Mouse (Mus musculus) ES-Bruce4 (cell line): Measurements from ENCODE around the gene Rnf222. TPM values are rescaled to one million over a fixed set of nuclear protein-coding genes. Genes with fewer than 3 reads are reported as not detected.

ENCODE experiments used
- H3K27ac ChIP-seq: 2 replicates; pipeline ENCODE4 v1.5.1; 2012; ENCODE audit warnings: low read length, inconsistent platforms; ENCODE audit not compliant: insufficient read depth
- H3K27me3 ChIP-seq: 2 replicates; pipeline ENCODE4 v1.6.1; 2012; ENCODE audit warnings: mild to moderate bottlenecking, low read length, inconsistent platforms; ENCODE audit not compliant: control insufficient read depth, poor library complexity, insufficient read depth, severe bottlenecking
- H3K36me3 ChIP-seq: 2 replicates; pipeline ENCODE4 v1.6.1; 2012; ENCODE audit warnings: inconsistent platforms, mild to moderate bottlenecking, low read length, moderate library complexity; ENCODE audit not compliant: control insufficient read depth, poor library complexity, insufficient read depth, severe bottlenecking
- H3K4me1 ChIP-seq: one replicate; pipeline ENCODE4 v1.8.1; 2011; ENCODE audit warnings: low read length; ENCODE audit not compliant: control insufficient read depth, insufficient read depth
- H3K4me3 ChIP-seq: 2 replicates; pipeline ENCODE4 v1.5.1; 2011; ENCODE audit warnings: low read depth, mild to moderate bottlenecking, low read length
- H3K9ac ChIP-seq: 2 replicates; pipeline ENCODE4 v1.6.1; 2012; ENCODE audit warnings: low read depth, mild to moderate bottlenecking, inconsistent platforms; ENCODE audit not compliant: poor library complexity, severe bottlenecking
- H3K9me3 ChIP-seq: replicated peaks from 2 replicates; pipeline ENCODE4 v1.6.1; 2012; ENCODE audit warnings: mild to moderate bottlenecking, low read length, inconsistent platforms; ENCODE audit not compliant: control insufficient read depth, poor library complexity, insufficient read depth, severe bottlenecking
- CTCF ChIP-seq: IDR thresholded peaks from one replicate; pipeline ENCODE4 v1.8.1; 2011; ENCODE audit warnings: low read depth, low read length
- EP300 ChIP-seq: IDR thresholded peaks from 2 replicates; pipeline ENCODE4 v1.6.1; 2011; ENCODE audit warnings: low read depth, low read length; ENCODE audit not compliant: insufficient read depth
- POLR2A ChIP-seq: IDR thresholded peaks from one replicate; pipeline ENCODE4 v1.8.1; 2011; ENCODE audit warnings: low read length; ENCODE audit not compliant: insufficient read depth
- polyA plus RNA-seq: library from polyadenylated mRNA; stranded (reverse); fragments of >200 nt; gene quantifications from 2 replicates; pipeline ENCODE4 v1.2.4, GENCODE M21; 2011; ENCODE audit warnings: low read depth; ENCODE audit not compliant: missing spikeins, insufficient read depth, insufficient read length

The Rnf222 gene
- polyA plus RNA-seq, 1 experiment: not detected

DNA sequence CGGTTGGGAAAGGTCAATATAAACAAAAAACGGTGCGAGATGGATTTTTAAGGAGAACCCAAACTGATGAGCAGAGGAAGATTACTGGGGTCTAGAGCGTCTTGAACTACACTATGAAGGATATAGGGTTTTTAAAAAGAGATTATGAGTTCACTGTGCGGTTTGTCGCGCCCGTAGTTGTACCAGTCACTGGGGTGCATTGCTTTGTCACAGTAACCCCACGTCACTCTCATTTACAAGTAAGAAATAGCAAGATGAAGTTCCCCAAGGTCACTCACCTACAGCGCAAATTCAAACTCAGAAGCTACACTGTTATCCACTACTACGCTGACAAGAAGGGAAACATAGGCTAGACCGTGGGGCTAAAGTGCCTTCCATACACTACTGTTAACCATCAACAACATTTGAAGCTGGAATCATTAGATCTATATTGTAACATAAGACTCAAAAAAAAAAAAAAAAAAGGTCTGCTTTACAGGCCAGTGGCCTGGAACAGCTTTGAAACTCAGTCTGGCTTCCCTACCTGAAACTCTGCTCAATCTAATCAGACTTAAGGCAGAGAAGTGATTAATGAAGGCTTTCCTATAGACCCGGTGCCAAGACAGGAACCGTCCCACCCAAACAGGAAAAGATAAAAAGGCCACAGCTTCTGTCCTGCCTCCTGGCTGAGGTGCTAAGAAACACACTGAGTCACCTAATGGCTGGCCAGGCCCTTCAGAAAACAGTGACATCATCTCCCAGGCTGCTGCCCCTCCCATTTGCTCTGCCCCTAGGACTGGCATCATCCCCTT, 34.5 kb upstream of the Rnf222 start:
- Histone ChIP-seq H3K4me1 (no peaks in the 10 kb centered on the region), H3K9ac (peak overlapping the region; percentile 69), H3K27ac (0 out of 2 replicates have a peak overlapping the region, but pooled peaks have one; percentile 6), H3K9me3 (no peaks in the 10 kb centered on the region), H3K27me3 (no peaks in the 10 kb centered on the region), H3K36me3 (no peaks in the 10 kb centered on the region), H3K4me3 (peak overlapping the region; percentile 35)
- TF ChIP-seq POLR2A (no peak), CTCF (no peak), EP300 (no peak)

- no peaks in the 10 kb centered on the region for H3K9me3 ChIP-seq
- no peak for TF ChIP-seq POLR2A
- no peak for TF ChIP-seq EP300
- no peak for TF ChIP-seq CTCF
Observed at GRCm38 (mm10) chr11:68854621-68855020, 33.7 kb upstream of the Rnf222 start.

DNA sequence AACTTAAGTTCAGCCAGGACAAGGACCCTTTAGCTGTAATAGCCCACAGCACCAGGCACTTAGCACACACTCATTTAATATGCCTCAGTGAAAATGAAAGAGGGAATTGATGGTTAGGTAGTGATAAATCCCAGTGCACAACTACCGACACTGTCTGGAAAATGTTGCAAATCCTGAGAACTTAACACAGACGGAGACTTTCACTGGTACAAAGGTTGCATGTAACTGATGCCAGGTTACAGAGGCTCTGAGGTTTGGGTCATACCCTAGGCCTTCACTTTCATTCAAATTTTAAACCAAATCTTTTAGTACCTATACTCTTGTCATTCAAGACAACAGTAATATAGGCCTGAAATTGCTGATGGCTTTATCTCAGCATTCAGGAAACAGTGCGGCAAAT, 31.0 kb upstream of the Rnf222 start:
- TF ChIP-seq POLR2A (no peak), CTCF (no peak), EP300 (no peak)
- H3K4me3 ChIP-seq: no peak overlapping the region
- H3K27me3 ChIP-seq: no peaks in the 10 kb centered on the region
- H3K4me1 ChIP-seq: no peaks in the 10 kb centered on the region
- H3K9me3 ChIP-seq: no peaks in the 10 kb centered on the region
- no peak overlapping the region for H3K9ac ChIP-seq
- H3K36me3 ChIP-seq: no peaks in the 10 kb centered on the region
- H3K27ac ChIP-seq: no peak overlapping the region

More at GRCm38 (mm10) chr11:68854621-68855020, 33.7 kb upstream of the Rnf222 start:
- H3K36me3 ChIP-seq: no peaks in the 10 kb centered on the region
- H3K9ac ChIP-seq: no peak overlapping the region
- no peak overlapping the region for H3K27ac ChIP-seq
- H3K4me1 ChIP-seq: no peaks in the 10 kb centered on the region
- no peak overlapping the region for H3K4me3 ChIP-seq
- no peaks in the 10 kb centered on the region for H3K27me3 ChIP-seq

GRCm38 (mm10) chr11:68859943-68860593, 28.3 kb upstream of the Rnf222 start:
- Histone ChIP-seq H3K4me3 (no peak overlapping the region), H3K27ac (no peak overlapping the region)

GRCm38 (mm10) chr11:68862260-68862659, 26.1 kb upstream of the Rnf222 start:
- no peaks in the 10 kb centered on the region for H3K36me3 ChIP-seq
- H3K9me3 ChIP-seq: no peaks in the 10 kb centered on the region
- TF ChIP-seq POLR2A (no peak), EP300 (no peak), CTCF (no peak)
- H3K9ac ChIP-seq: no peak overlapping the region
- no peak overlapping the region for H3K27ac ChIP-seq
- no peaks in the 10 kb centered on the region for H3K4me1 ChIP-seq
- no peak overlapping the region for H3K4me3 ChIP-seq
- no peaks in the 10 kb centered on the region for H3K27me3 ChIP-seq

More at GRCm38 (mm10) chr11:68859943-68860593, 28.3 kb upstream of the Rnf222 start:
- H3K27me3 ChIP-seq: no peaks in the 10 kb centered on the region
- no peaks in the 10 kb centered on the region for H3K4me1 ChIP-seq
- no peaks in the 10 kb centered on the region for H3K36me3 ChIP-seq
- no peak for TF ChIP-seq POLR2A
- TF ChIP-seq CTCF: no peak
- no peak for TF ChIP-seq EP300
- H3K9ac ChIP-seq: no peak overlapping the region
- H3K9me3 ChIP-seq: no peaks in the 10 kb centered on the region

GRCm38 (mm10) chr11:68863631-68864091, 24.7 kb upstream of the Rnf222 start:
- Histone ChIP-seq H3K27me3 (no peaks in the 10 kb centered on the region), H3K36me3 (no peaks in the 10 kb centered on the region), H3K4me1 (no peaks in the 10 kb centered on the region), H3K9me3 (no peaks in the 10 kb centered on the region), H3K9ac (no peak overlapping the region), H3K27ac (no peak overlapping the region), H3K4me3 (no peak overlapping the region)
- TF ChIP-seq CTCF: no peak
- TF ChIP-seq POLR2A: no peak
- no peak for TF ChIP-seq EP300
